Mouse (Mus musculus): ENCODE data around the gene Ppig. TPM values are rescaled to one million over a fixed set of nuclear protein-coding genes. Genes with fewer than 3 reads are reported as not detected.
"Not testable (repeated sequence)": the region's sequence is repeated elsewhere in the genome, so short reads cannot be mapped to it uniquely, and the experiment has no call there.

Gene Ppig
- total RNA-seq (2021): 10 to 100 TPM; 68.0 to 68.5 TPM

DNA sequence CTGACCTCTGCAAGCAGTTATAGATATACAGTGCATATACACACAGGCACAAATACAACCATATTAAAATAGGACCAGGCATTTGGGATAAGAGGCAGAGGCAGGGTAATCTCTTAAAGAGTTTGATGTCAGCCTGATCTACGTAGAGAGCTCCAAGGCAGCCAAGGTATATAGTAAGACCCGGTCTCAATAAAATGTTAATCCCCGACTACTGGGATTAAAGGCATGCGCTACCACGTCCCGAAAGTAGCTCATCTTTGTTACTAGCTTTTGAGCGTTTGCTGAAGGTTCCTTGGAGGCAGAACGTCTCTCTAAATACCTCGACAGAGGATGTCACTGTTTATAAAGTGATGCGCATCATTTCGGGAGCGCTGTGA is at the start of gene Ppig:
TSS of gene Ppig (plus strand) at position 273 of the 377 bp plus-strand sequence.
- intact Hi-C loops (cut with DNase I): loop anchor here (1.0 to 5.0 kb wide), 3 partner anchors 9 to 75 kb away; partner anchors contain the start of genes Bbs5 and Fastkd1
- DNase-seq (ENCODE audit: low spot score in 2 of 2): no peak

DNA sequence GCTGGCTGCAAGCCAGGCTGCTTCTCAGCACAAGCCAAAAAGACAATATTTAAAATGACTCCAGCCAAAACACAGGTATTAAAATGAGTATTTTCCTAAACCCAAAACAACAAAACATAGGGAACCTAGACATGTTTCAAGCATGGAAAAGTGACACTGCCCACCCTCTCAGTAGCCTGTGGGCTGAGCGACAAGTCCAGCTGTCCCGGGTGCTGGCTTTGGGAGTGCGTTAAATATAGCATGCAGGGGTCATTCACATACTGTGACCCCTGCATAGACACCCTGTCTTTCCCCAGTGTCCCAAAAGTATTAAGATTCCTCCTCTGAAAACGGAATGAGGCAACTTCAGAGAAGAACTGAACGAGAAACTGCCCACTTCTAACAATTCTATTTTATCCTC is 48.6 kb upstream of the Ppig start:
- DNase-seq (ENCODE audit: low spot score in 2 of 2): no peak
- intact Hi-C loops (cut with DNase I): no loop called here

DNA sequence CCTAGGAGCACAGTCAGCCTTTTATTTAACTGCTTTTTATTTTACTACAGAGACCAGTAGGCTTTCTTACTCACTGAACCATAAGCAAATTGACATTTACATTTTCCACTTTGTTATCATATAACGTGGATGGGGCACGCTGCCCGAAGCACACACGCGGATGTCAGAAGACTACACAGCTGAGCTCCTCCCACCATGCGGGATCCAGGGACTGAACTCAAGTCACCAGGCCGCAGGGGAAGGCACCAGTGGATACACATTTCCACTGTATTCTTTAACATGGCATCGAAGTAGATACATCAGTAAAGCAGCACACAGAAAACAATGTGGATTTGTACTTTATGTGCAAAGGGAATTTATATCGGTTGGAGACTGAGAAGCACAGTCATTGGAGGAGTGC is 47.1 kb upstream of the Ppig start:
- DNase-seq (ENCODE audit: low spot score in 2 of 2): no peak
- intact Hi-C loops (cut with DNase I): no loop called here

DNA sequence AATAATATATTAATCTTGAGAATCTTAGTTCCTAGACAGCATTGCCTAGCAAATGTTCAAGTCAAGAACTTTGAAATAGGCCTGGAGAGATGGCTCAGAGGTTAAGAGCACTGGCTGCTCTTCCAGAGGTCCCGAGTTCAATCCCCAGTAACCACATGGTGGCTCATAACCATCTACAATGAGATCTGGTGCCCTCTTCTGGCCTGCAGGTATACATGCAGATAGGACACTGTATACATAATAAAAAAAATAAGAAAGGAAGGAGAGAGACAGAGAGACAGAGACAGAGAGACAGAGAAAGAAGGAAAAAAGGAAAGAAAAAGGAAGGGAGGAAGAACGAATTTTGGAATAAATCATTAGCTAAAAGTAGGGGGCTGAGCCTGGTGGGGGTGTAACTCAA is 45.6 kb upstream of the Ppig start:
- intact Hi-C loops (cut with DNase I): no loop called here
- DNase-seq (ENCODE audit: low spot score in 2 of 2): no peak

GRCm38 (mm10) chr2:69677215-69677614 is 45.1 kb upstream of the Ppig start:
- DNase-seq (ENCODE audit: low spot score in 2 of 2); intact Hi-C loops (cut with DNase I): not testable (repeated sequence)

DNA sequence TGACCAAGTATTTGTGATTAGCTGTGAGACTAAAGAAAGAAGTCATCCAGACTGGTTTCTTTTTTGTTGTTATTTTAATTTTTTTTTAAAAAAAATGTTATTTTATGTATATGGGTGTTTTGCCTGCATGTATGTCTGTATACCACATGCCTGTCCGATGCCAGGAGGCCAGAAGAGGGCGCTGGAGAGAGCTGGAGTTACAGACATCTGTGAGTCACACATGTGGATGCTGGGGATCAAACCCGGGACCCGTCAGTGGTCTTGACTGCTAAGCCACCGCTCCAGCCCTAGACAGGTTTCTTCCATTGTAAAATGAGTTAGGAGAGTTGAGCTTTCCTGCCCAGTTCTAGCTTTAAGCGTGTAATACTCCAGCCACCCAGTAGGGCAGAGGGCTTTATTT is 42.4 kb upstream of the Ppig start:
- DNase-seq (ENCODE audit: low spot score in 2 of 2): no peak
- intact Hi-C loops (cut with DNase I): no loop called here

GRCm38 (mm10) chr2:69681931-69682330 is 40.4 kb upstream of the Ppig start:
- intact Hi-C loops (cut with DNase I): no loop called here

DNA sequence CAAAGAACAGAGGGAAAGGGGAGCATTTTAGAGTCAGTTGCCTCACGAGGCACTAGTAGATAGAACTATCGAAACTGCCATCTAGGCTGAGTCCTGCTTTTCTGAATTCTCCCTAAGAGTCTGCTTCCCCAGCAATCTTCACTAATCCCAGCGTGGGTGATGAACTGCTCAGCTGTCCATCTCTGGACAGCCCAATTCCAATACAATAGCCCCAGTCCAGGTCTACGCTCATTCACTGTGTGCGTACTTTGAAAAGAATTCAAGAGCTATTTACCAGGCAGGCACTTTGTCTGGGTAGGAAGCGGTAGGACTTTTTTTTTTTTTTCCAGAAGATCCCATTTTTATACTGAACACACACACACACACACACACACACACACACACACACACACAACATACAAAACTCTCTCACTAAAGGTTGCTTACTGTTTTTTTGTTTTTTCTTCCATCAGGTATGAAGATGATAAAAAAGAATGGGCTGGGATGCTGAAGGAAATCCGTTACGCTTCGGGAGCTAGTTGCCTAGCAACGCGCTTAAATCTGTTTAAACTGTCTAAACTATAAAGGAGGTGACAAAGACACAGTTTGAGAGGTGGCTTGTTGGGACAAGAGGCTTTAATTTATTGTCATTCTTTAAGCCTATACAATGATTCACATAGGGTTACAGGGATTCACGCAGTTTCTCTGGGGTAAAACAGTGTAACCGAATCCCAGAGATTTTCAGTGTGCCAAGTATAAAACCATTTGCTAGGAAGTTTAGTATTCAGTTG is 39.1 kb upstream of the Ppig start:
- DNase-seq (ENCODE audit: low spot score in 2 of 2): peak; percentile 36 to 52

More at GRCm38 (mm10) chr2:69681931-69682330, 40.4 kb upstream of the Ppig start:
- no peak for DNase-seq (ENCODE audit: low spot score in 2 of 2)

GRCm38 (mm10) chr2:69684488-69684887 is 37.9 kb upstream of the Ppig start:
- no peak for DNase-seq (ENCODE audit: low spot score in 2 of 2)
- intact Hi-C loops (cut with DNase I): no loop called here

More for the DNA sequence above, 39.1 kb upstream of the Ppig start:
- intact Hi-C loops (cut with DNase I): no loop called here

DNA sequence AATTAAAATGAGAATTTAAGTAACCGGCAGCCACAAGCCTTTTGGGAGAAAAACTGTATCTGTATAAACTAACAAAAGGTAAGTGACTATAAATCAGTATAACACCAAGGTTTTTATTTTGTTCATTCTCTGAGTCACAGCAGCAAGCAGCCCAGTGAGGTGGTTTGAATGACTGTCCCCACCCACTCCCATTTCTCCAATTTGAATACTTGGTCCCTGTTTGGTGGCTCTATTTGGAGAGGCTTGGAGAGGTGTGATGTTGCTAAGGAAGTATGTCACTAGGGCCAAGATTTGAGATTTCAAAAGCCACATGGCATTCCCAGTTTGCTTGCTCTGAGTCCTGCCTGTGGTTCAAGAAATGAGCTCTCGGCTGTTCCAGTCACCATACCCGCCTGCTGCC is 32.1 kb upstream of the Ppig start:
- peak in 1 of 2 experiments; percentile 62 for DNase-seq (ENCODE audit: low spot score in 2 of 2)
- intact Hi-C loops (cut with DNase I): no loop called here

DNA sequence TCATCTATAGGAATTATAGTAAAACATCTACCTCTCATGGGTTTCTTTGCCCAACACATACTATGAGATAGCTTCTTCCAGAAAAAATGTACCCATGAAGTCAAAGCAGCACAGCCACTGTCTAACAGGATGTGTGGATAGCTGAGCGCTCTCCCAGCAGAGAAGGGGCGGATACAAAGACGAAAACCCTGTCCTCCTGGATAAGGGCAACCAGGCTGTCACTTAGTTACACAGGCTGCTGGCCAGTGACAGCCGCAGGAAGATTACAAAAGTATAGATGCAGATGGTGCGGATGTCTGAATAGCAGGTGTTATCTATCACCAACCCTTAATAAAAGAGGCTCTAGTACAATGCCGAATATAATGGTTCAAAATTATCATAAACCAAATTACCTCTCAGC is 31.5 kb upstream of the Ppig start:
- no peak for DNase-seq (ENCODE audit: low spot score in 2 of 2)
- intact Hi-C loops (cut with DNase I): no loop called here

- intact Hi-C loops (cut with DNase I): no loop called here
- DNase-seq (ENCODE audit: low spot score in 2 of 2): no peak
Observed at GRCm38 (mm10) chr2:69693501-69693900, 28.8 kb upstream of the Ppig start.

DNA sequence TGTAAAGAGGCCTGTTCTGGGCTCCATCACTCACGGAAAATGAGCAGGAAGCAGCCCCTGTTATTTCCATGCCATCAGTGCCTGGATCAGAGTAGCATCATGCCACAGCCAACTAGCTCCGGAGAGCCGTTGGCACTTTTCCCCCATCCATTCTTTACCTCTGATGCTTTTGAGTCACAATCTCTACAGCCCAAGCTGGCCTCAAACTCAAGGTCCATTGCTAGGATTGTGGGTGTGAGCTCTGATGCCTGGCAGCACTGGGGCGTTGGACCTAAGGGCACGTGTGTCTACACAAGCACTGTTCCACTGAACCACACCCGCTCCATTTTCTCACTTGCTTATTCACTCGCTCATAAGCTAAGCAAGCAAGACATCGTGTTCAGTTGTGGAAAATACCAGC is 21.9 kb upstream of the Ppig start:
- intact Hi-C loops (cut with DNase I): no loop called here
- DNase-seq (ENCODE audit: low spot score in 2 of 2): no peak

DNA sequence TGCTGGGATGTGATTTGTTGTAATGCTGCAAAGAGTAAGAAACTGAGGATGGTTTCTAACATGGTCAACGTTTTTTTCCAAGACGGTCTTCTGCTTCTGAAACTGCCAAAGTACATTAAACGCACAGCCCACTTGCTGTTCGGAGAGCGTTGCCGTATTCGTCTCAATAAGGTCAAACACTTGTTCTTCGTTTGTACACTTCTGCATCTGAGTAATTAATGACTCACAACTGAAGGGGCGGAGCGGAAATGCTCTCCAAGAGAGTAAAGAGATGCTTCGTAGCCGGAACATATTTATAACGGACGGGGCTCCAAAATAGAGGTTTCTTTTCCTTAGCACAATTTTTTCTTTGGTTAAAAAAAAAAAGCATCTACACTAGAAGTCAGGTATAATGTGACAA is 10.2 kb upstream of the Ppig start:
- DNase-seq (ENCODE audit: low spot score in 2 of 2): peak; percentile 19 to 57
- intact Hi-C loops (cut with DNase I): no loop called here

- intact Hi-C loops (cut with DNase I): loop anchor here (1.0 kb wide), 1 partner anchor 9 kb away; the partner anchor contains the start of gene Ppig
- DNase-seq (ENCODE audit: low spot score in 2 of 2): peak; percentile 90 to 96
Observed at GRCm38 (mm10) chr2:69712981-69713625, 9.2 kb upstream of the Ppig start, which contains the start of gene Fastkd1. Gene Fastkd1 (minus strand): TSS chr2:69713516.

DNA sequence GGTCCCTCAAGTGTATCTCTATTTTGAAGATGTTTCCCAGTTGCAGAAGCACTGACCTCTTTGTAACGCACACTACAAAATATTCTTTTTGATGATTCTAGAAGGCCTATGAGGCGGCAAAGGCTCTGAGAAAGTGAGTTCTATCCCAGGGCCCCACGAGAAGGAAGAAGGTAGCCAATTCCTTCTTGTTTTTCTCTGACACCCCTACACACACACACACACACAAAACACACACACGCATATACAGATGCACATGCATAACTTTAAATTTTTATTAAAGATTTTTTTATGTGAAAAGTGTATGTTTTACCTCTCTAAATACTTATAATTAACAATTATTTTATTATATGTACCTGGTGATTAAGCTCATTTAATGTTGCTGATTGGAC is 8.7 kb upstream of the Ppig start:
- no peak for DNase-seq (ENCODE audit: low spot score in 2 of 2)
- intact Hi-C loops (cut with DNase I): loop anchor here (1.0 kb wide), 1 partner anchor 9 kb away; the partner anchor contains the start of gene Ppig

DNA sequence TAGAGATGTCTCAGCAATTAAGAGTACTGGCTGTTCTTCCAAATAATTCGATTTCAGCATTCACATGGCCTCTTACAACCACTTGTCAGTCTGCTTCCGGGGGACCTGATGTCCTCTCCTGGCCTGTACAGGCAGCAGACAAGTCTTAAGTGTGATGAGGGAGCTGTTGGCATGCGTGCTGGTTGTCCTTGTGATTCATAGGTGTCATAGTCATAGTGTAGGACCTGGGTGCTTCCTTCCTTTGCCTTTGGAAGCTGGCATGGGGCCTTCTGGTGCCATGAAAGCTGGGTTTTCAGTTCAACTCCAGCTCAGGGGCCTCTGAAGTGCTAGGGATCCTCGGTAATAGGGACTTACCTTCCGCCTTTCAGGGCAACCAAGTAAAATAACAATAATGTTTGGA is 8.2 kb upstream of the Ppig start:
- intact Hi-C loops (cut with DNase I): no loop called here
- no peak for DNase-seq (ENCODE audit: low spot score in 2 of 2)

DNA sequence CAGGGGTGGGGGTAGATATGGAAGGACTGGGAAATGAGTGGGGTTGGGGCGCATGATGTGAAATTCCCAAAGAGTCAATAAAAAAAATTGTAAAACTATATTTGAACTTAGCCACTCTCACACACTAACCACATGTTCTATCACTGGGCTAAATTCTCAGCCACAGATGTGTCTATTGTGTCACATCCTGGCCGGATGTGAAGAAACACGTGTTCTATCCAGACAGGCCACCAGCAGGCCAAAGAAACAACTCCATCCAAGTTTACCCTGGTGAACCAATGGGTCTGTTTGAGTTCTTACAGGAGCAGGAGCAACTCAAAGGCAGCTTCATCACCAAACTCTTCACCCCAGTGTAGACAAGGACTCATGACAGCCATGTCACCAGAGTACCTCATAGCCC is 5.9 kb upstream of the Ppig start:
- intact Hi-C loops (cut with DNase I): no loop called here
- no peak for DNase-seq (ENCODE audit: low spot score in 2 of 2)

DNA sequence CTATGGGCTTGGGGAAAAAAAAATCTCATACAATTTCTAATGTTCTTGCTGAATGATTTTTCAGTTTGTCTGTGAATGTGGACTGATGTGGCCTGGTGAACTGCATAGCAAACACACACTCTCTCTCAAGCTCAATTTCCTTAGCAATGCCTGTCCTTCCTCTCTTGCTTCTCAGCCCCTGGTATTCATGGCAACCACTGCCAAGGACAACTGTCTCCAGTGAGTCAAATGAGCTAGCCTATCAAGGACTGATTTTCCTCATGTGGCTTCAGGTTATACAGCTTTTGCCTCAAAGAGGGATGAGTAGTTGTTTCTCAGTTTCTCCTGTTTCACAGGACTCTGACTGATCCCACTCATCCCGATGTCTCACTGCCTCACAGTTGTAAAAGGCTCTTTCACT is 3.2 kb upstream of the Ppig start:
- intact Hi-C loops (cut with DNase I): no loop called here
- DNase-seq (ENCODE audit: low spot score in 2 of 2): no peak

- intact Hi-C loops (cut with DNase I): loop anchor here (1.0 to 5.0 kb wide), 3 partner anchors 10 to 76 kb away; partner anchors contain the start of genes Bbs5 and Fastkd1
- peak; percentile 96 to 97 for DNase-seq (ENCODE audit: low spot score in 2 of 2)
Observed at GRCm38 (mm10) chr2:69722650-69723518, 539 bp downstream of the Ppig start.

Data from left cerebral cortex, postnatal 25 days (tissue).